Mouse (Mus musculus): ENCODE measurements at regions not wholly inside any gene's neighbourhood (a gene's known extent, or its start where the extent isn't known, plus 50 kb on each side); places are given as distances from the start of the nearest gene placed in this dataset.

- TF ChIP-seq CTCF (conservative IDR thresholded peaks at IDR 0.05 in 1 of 2, IDR thresholded peaks at IDR 0.05 in 1 of 2; ENCODE audit: low read depth in 2 of 2, low read length in 2 of 2): no peak
- TF ChIP-seq ZNF384 (IDR thresholded peaks at IDR 0.05; ENCODE audit: low read depth, low read length): no peak
- TF ChIP-seq CHD2 (IDR thresholded peaks at IDR 0.05; ENCODE audit: low read length): no peak
Measured at GRCm38 (mm10) chr5:63063301-63063700, 249.7 kb downstream of the Dthd1 start (continued).

GRCm38 (mm10) chr5:63066872-63067271 lies 253.2 kb downstream of the Dthd1 start:
- Histone ChIP-seq H3K9me3 (replicated peaks; ENCODE audit: low read length) (no peaks in the 10 kb centered on the region), H3K4me2 (ENCODE audit: insufficient read depth, low read depth, poor library complexity, severe bottlenecking) (no peak overlapping the region), H3K9ac (ENCODE audit: insufficient read depth, low read depth) (no peak overlapping the region), H3K27me3 (replicated peaks) (no peaks in the 10 kb centered on the region), H3K79me2 (replicated peaks; ENCODE audit: control insufficient read depth, extremely low read depth, insufficient read depth, poor library complexity, severe bottlenecking) (no peaks in the 10 kb centered on the region), H3K4me3 (replicated peaks in 1 of 3; ENCODE audit: low read depth in 2 of 3, low read length in 2 of 3, poor library complexity in 1 of 3) (no peak overlapping the region), H3K36me3 (replicated peaks in 1 of 2; ENCODE audit: control insufficient read depth in 1 of 2, insufficient read depth in 1 of 2, low read length in 1 of 2) (no peaks in the 10 kb centered on the region), H3K27ac (ENCODE audit: insufficient read depth, low read depth) (no peak overlapping the region), H3K4me1 (ENCODE audit: control insufficient read depth in 1 of 2, insufficient read depth in 2 of 2) (no peaks in the 10 kb centered on the region)
- in situ Hi-C loops (cut with MboI; ENCODE audit: low pct_ligation_motif_present, low pct_unique_long_range_greater_than_20kb, low sequenced_read_pairs) (no loop called here), dilution Hi-C loops (cut with MboI; ENCODE audit: extremely low pct_ligation_motif_present, extremely low pct_unique_long_range_greater_than_20kb, low sequenced_read_pairs) (no loop called here)
- DNase-seq (ENCODE audit: extremely low read depth): no peak
- TF ChIP-seq E2F4 (IDR thresholded peaks at IDR 0.05; ENCODE audit: insufficient replicate concordance, low read depth, low read length) (no peak), CTCF (conservative IDR thresholded peaks at IDR 0.05 in 1 of 2, IDR thresholded peaks at IDR 0.05 in 1 of 2; ENCODE audit: low read depth in 2 of 2, low read length in 2 of 2) (no peak), MYC (IDR thresholded peaks at IDR 0.05; ENCODE audit: low read depth, low read length) (no peak), SMC3 (IDR thresholded peaks at IDR 0.05; ENCODE audit: low read depth, low read length) (no peak), MXI1 (IDR thresholded peaks at IDR 0.05; ENCODE audit: low read depth, low read length) (no peak), EP300 (IDR thresholded peaks at IDR 0.05; ENCODE audit: low read length) (no peak), PAX5 (IDR thresholded peaks at IDR 0.05; ENCODE audit: low read length) (no peak), JUN (IDR thresholded peaks at IDR 0.05; ENCODE audit: insufficient read depth, low read depth, low read length) (no peak), ZKSCAN1 (IDR thresholded peaks at IDR 0.05; ENCODE audit: borderline replicate concordance, low read depth, low read length) (no peak), USF2 (conservative IDR thresholded peaks at IDR 0.05; ENCODE audit: low read depth, low read length) (no peak), NRF1 (IDR thresholded peaks at IDR 0.05; ENCODE audit: low read depth, low read length) (no peak), UBTF (IDR thresholded peaks at IDR 0.05; ENCODE audit: low read depth, low read length) (no peak), JUND (conservative IDR thresholded peaks at IDR 0.05; ENCODE audit: low read depth, low read length) (no peak), NELFE (IDR thresholded peaks at IDR 0.05; ENCODE audit: low read depth, low read length) (no peak), RAD21 (IDR thresholded peaks at IDR 0.05; ENCODE audit: low read depth, low read length) (no peak), ZMIZ1 (IDR thresholded peaks at IDR 0.05; ENCODE audit: low read depth, low read length) (no peak)

- H3K4me3 ChIP-seq (replicated peaks in 1 of 3; ENCODE audit: low read depth in 2 of 3, low read length in 2 of 3, poor library complexity in 1 of 3): no peak overlapping the region
- H3K27ac ChIP-seq (ENCODE audit: insufficient read depth, low read depth): no peak overlapping the region
- in situ Hi-C loops (cut with MboI; ENCODE audit: low pct_ligation_motif_present, low pct_unique_long_range_greater_than_20kb, low sequenced_read_pairs) (no loop called here), dilution Hi-C loops (cut with MboI; ENCODE audit: extremely low pct_ligation_motif_present, extremely low pct_unique_long_range_greater_than_20kb, low sequenced_read_pairs) (no loop called here)
- no peak for TF ChIP-seq SIN3A (IDR thresholded peaks at IDR 0.05; ENCODE audit: low read length)
- TF ChIP-seq NELFE (IDR thresholded peaks at IDR 0.05; ENCODE audit: low read depth, low read length): no peak
- no peak for TF ChIP-seq USF1 (IDR thresholded peaks at IDR 0.05; ENCODE audit: low read depth, low read length)
- no peak for TF ChIP-seq BHLHE40 (IDR thresholded peaks at IDR 0.05; ENCODE audit: low read depth, low read length)
- no peak for TF ChIP-seq EP300 (IDR thresholded peaks at IDR 0.05; ENCODE audit: low read length)
- no peak for TF ChIP-seq KAT2A (IDR thresholded peaks at IDR 0.05; ENCODE audit: insufficient replicate concordance, low read length)
- TF ChIP-seq E2F4 (IDR thresholded peaks at IDR 0.05; ENCODE audit: insufficient replicate concordance, low read depth, low read length): no peak
- H3K36me3 ChIP-seq (replicated peaks in 1 of 2; ENCODE audit: control insufficient read depth in 1 of 2, insufficient read depth in 1 of 2, low read length in 1 of 2): no peaks in the 10 kb centered on the region
- no peaks in the 10 kb centered on the region for H3K9me3 ChIP-seq (replicated peaks; ENCODE audit: low read length)
- no peak for DNase-seq (ENCODE audit: extremely low read depth)
- H3K4me1 ChIP-seq (ENCODE audit: control insufficient read depth in 1 of 2, insufficient read depth in 2 of 2): no peaks in the 10 kb centered on the region
- H3K4me2 ChIP-seq (ENCODE audit: insufficient read depth, low read depth, poor library complexity, severe bottlenecking): no peak overlapping the region
- H3K79me2 ChIP-seq (replicated peaks; ENCODE audit: control insufficient read depth, extremely low read depth, insufficient read depth, poor library complexity, severe bottlenecking): no peaks in the 10 kb centered on the region
- H3K9ac ChIP-seq (ENCODE audit: insufficient read depth, low read depth): no peak overlapping the region
- H3K27me3 ChIP-seq (replicated peaks): no peaks in the 10 kb centered on the region
Measured at GRCm38 (mm10) chr5:63098129-63098528, 284.5 kb downstream of the Dthd1 start.

Data from CH12.LX (cell line).